In the genomic region with DNA sequence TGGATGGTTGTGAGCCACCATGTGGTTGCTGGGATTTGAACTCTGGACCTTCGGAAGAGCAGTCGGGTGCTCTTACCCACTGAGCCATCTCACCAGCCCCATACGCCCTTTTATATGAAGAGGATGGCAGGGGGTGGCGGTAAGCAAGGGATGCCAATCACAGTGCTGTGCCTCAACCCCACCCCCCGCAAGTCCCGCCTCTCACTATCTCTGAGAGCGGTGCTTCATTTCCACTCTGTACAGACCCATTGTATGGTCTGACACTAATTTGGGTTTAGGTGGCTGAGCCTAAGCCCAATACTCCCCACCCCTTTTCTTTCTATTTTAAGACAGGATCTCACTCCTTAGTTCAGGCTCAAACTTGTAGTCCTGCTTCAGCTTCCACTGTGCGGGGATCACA, we compare ENCODE assay signal across 22 mouse cellular contexts. TPM values are rescaled to one million over a fixed set of nuclear protein-coding genes. Genes with fewer than 3 reads are reported as not detected.
DNase-seq lines count a peak whose midpoint lies in the region; ATAC-seq and TF ChIP-seq lines count a peak whose summit lies in the region.
"Had no signal": no experiment of that assay in that cellular context is flagged by ENCODE, and none has a peak within 500 bp of the region (broad histone marks: within the 10 kb centered on the region; RNA-seq: fewer than 3 reads in every experiment).

No protein-coding gene starts in this region.

- H3K4me1 ChIP-seq in forebrain, embryonic 13.5 days = 0 out of 2 replicates have a peak, but pooled peaks cover 4% of the 10 kb centered on the region
- H3K4me1 ChIP-seq in forebrain, postnatal 0 days (ENCODE audit: insufficient read depth) = no peaks in the 10 kb centered on the region
- H3K4me1 ChIP-seq in heart, embryonic 16.5 days (ENCODE audit: control insufficient read depth, insufficient read depth, low read length) = peaks cover 4% of the 10 kb centered on the region; the same call in 1 of the 2 replicates
- H3K4me1 ChIP-seq in liver, embryonic 11.5 days (replicated peaks; ENCODE audit: control insufficient read depth, insufficient read depth, low read length) = no peaks in the 10 kb centered on the region
- no peaks in the 10 kb centered on the region for H3K4me1 ChIP-seq in liver, embryonic 12.5 days
- H3K4me1 ChIP-seq: embryonic facial prominence, embryonic 12.5 days had no signal

- no peak for TF ChIP-seq CTCF in forebrain, postnatal 0 days (IDR thresholded peaks at IDR 0.05; ENCODE audit: low read depth)

- no peaks in the 10 kb centered on the region for H3K36me3 ChIP-seq in forebrain, embryonic 13.5 days (ENCODE audit: poor library complexity, severe bottlenecking)
- H3K36me3 ChIP-seq in forebrain, postnatal 0 days (ENCODE audit: insufficient read depth) = no peaks in the 10 kb centered on the region
- H3K36me3 ChIP-seq in heart, embryonic 16.5 days (ENCODE audit: control insufficient read depth, insufficient read depth) = no peaks in the 10 kb centered on the region
- H3K36me3 ChIP-seq in liver, embryonic 11.5 days (ENCODE audit: control insufficient read depth, insufficient read depth, low read length) = no peaks in the 10 kb centered on the region
- no peaks in the 10 kb centered on the region for H3K36me3 ChIP-seq in liver, embryonic 12.5 days
- H3K36me3 ChIP-seq: embryonic facial prominence, embryonic 12.5 days had no signal

- no peak overlapping the region for H3K9ac ChIP-seq in forebrain, embryonic 13.5 days
- no peak overlapping the region for H3K9ac ChIP-seq in forebrain, postnatal 0 days
- H3K9ac ChIP-seq in heart, embryonic 16.5 days (ENCODE audit: low read length) = no peak overlapping the region
- no peak overlapping the region for H3K9ac ChIP-seq in liver, embryonic 11.5 days (ENCODE audit: low read depth, low read length)
- H3K9ac ChIP-seq in liver, embryonic 12.5 days = no peak overlapping the region
- H3K9ac ChIP-seq: embryonic facial prominence, embryonic 12.5 days; liver, embryonic 14.5 days had no signal

- no peak for ATAC-seq in forebrain, embryonic 13.5 days
- ATAC-seq in forebrain, postnatal 0 days = no peak; the same call in 1 of the 2 replicates
- ATAC-seq in heart, embryonic 16.5 days (replicated peaks; ENCODE audit: extremely low read depth, insufficient read depth, low FRiP score) = 0 out of 2 replicates have a peak, but pooled peaks have one; percentile 15
- no peak for ATAC-seq in liver, embryonic 11.5 days (replicated peaks; ENCODE audit: low FRiP score)
- no peak; the same call in 1 of the 2 replicates for ATAC-seq in liver, embryonic 12.5 days
- ATAC-seq: Patski had no signal

- no peaks in the 10 kb centered on the region; the same call in 1 of the 2 replicates for H3K9me3 ChIP-seq in forebrain, embryonic 13.5 days (replicated peaks)
- no peaks in the 10 kb centered on the region for H3K9me3 ChIP-seq in forebrain, postnatal 0 days (ENCODE audit: low read length)
- H3K9me3 ChIP-seq in heart, embryonic 16.5 days (replicated peaks; ENCODE audit: control insufficient read depth, low read length) = no peaks in the 10 kb centered on the region
- no peaks in the 10 kb centered on the region for H3K9me3 ChIP-seq in liver, embryonic 11.5 days (ENCODE audit: control insufficient read depth, low read length)
- H3K9me3 ChIP-seq in liver, embryonic 12.5 days (replicated peaks) = no peaks in the 10 kb centered on the region
- H3K9me3 ChIP-seq: embryonic facial prominence, embryonic 12.5 days had no signal

- H3K27ac ChIP-seq in forebrain, embryonic 13.5 days = no peak overlapping the region
- H3K27ac ChIP-seq in forebrain, postnatal 0 days (ENCODE audit: low read depth, low read length) = no peak overlapping the region
- H3K27ac ChIP-seq in heart, embryonic 16.5 days (ENCODE audit: low read length) = no peak overlapping the region
- no peak overlapping the region for H3K27ac ChIP-seq in liver, embryonic 11.5 days (ENCODE audit: low read depth, low read length)
- H3K27ac ChIP-seq in liver, embryonic 12.5 days = no peak overlapping the region
- H3K27ac ChIP-seq: embryonic facial prominence, embryonic 12.5 days; liver, embryonic 14.5 days had no signal

- peak overlapping the region; percentile 25; the same call in 1 of the 2 replicates for H3K4me2 ChIP-seq in forebrain, embryonic 13.5 days
- no peak overlapping the region for H3K4me2 ChIP-seq in forebrain, postnatal 0 days (ENCODE audit: low read depth)
- peak overlapping the region; percentile 42 for H3K4me2 ChIP-seq in heart, embryonic 16.5 days (ENCODE audit: low read depth, low read length)
- H3K4me2 ChIP-seq in liver, embryonic 11.5 days = peak overlapping the region; percentile 17; the same call in 1 of the 2 replicates
- H3K4me2 ChIP-seq in liver, embryonic 12.5 days = no peak overlapping the region
- H3K4me2 ChIP-seq: embryonic facial prominence, embryonic 12.5 days; midbrain, embryonic 11.5 days had no signal

- peaks cover 4% of the 10 kb centered on the region; the same call in 1 of the 2 replicates for H3K27me3 ChIP-seq in forebrain, embryonic 13.5 days
- H3K27me3 ChIP-seq in forebrain, postnatal 0 days (ENCODE audit: insufficient read depth, low read length) = no peaks in the 10 kb centered on the region
- peaks cover 9% of the 10 kb centered on the region for H3K27me3 ChIP-seq in heart, embryonic 16.5 days (ENCODE audit: control insufficient read depth, insufficient read depth, low read length)
- peaks cover 20% of the 10 kb centered on the region for H3K27me3 ChIP-seq in liver, embryonic 11.5 days (replicated peaks; ENCODE audit: control insufficient read depth, insufficient read depth, low read length)
- H3K27me3 ChIP-seq in liver, embryonic 12.5 days (replicated peaks) = peaks cover 78% of the 10 kb centered on the region

- no peak overlapping the region for H3K4me3 ChIP-seq in forebrain, embryonic 13.5 days
- no peak overlapping the region for H3K4me3 ChIP-seq in forebrain, postnatal 0 days (ENCODE audit: low read depth, low read length)
- no peak overlapping the region for H3K4me3 ChIP-seq in heart, embryonic 16.5 days (ENCODE audit: low read length)
- no peak overlapping the region for H3K4me3 ChIP-seq in liver, embryonic 11.5 days (ENCODE audit: low read depth, low read length)
- no peak overlapping the region for H3K4me3 ChIP-seq in liver, embryonic 12.5 days
- H3K4me3 ChIP-seq: embryonic facial prominence, embryonic 12.5 days had no signal

- WGBS in forebrain, embryonic 13.5 days = 43% methylated on average over 8 of the region's 8 CpGs
- WGBS in forebrain, postnatal 0 days = 46% methylated on average over 8 of the region's 8 CpGs
- 53% methylated on average over 8 of the region's 8 CpGs for WGBS in heart, embryonic 16.5 days
- 50% methylated on average over 8 of the region's 8 CpGs for WGBS in liver, embryonic 11.5 days
- 50% methylated on average over 8 of the region's 8 CpGs for WGBS in liver, embryonic 12.5 days (ENCODE audit: insufficient replicate concordance)

- intact Hi-C loops in heart, postnatal 14 days (cut with DNase I) = no loop called here

- no peak for DNase-seq in forebrain, postnatal 0 days
- no peak for DNase-seq in heart, postnatal 14 days
- DNase-seq in liver, embryonic 11.5 days (ENCODE audit: low spot score) = no peak
- DNase-seq in R1 (ENCODE audit: low read depth, low spot score) = peak; percentile 39
- no peak for DNase-seq in ovary, postnatal 10 days (ENCODE audit: low spot score)
- DNase-seq: adrenal gland, postnatal 25 days; cerebellum, adult 18-20 months; cerebellum, postnatal 36 days; gastrocnemius, postnatal 36 days; kidney, adult 8-10 months; right cerebral cortex, postnatal 25 days; thymus, postnatal 25 days had no signal

RNA-seq across cellular contexts. Expression of a gene that starts 0.5 kb away (rescaled TPM):
- polyA plus RNA-seq in forebrain, embryonic 13.5 days (2015; fragmentation: Nextera tagmentation; extraction: Ambion mirVana) = not detected in 2 replicates
- total RNA-seq in forebrain, postnatal 0 days (2014; rRNA removed) = not detected in 2 replicates
- not detected in 2 replicates for polyA plus RNA-seq in forebrain, postnatal 0 days (2015; fragmentation: Nextera tagmentation; extraction: Ambion mirVana)
- polyA plus RNA-seq in heart, embryonic 16.5 days (2015; fragmentation: Nextera tagmentation; extraction: Ambion mirVana) = 0.56 TPM in 1 of 2 replicates, not detected in the other
- total RNA-seq in heart, postnatal 14 days (2021) = not detected
- not detected in 2 replicates for polyA plus RNA-seq in liver, embryonic 11.5 days (2014; fragmentation: Nextera tagmentation; extraction: Ambion mirVana)
- polyA plus RNA-seq in liver, embryonic 12.5 days (2016; fragmentation: Nextera tagmentation; extraction: Ambion mirVana) = not detected in 2 replicates
- total RNA-seq: adrenal gland, postnatal 25 days; left cerebral cortex, postnatal 36 days had no signal
- polyA plus RNA-seq: embryonic facial prominence, embryonic 12.5 days; large intestine, adult 2 months; midbrain, embryonic 11.5 days had no signal

RNA-seq across cellular contexts. Expression of a gene that starts 3.3 kb away (rescaled TPM):
- 4.8 and 5.1 TPM in 2 replicates for polyA plus RNA-seq in forebrain, embryonic 13.5 days (2015; fragmentation: Nextera tagmentation; extraction: Ambion mirVana)
- 1.3 and 3.0 TPM in 2 replicates for total RNA-seq in forebrain, postnatal 0 days (2014; rRNA removed)
- polyA plus RNA-seq in forebrain, postnatal 0 days (2015; fragmentation: Nextera tagmentation; extraction: Ambion mirVana) = 2.3 and 3.1 TPM in 2 replicates
- polyA plus RNA-seq in heart, embryonic 16.5 days (2015; fragmentation: Nextera tagmentation; extraction: Ambion mirVana) = 18.1 TPM in 2 replicates
- total RNA-seq in heart, postnatal 14 days (2021) = 10 to 100 TPM in 1 of 2 experiments, 1 to 10 TPM in 1; 8.7 to 10.9 TPM
- polyA plus RNA-seq in liver, embryonic 11.5 days (2014; fragmentation: Nextera tagmentation; extraction: Ambion mirVana) = 2.3 and 2.5 TPM in 2 replicates
- polyA plus RNA-seq in liver, embryonic 12.5 days (2016; fragmentation: Nextera tagmentation; extraction: Ambion mirVana) = 1.1 TPM in 2 replicates

RNA-seq across cellular contexts. Expression of a gene that starts 27.6 kb away (rescaled TPM):
- 22.8 and 22.9 TPM in 2 replicates for polyA plus RNA-seq in forebrain, embryonic 13.5 days (2015; fragmentation: Nextera tagmentation; extraction: Ambion mirVana)
- 19.5 and 23.7 TPM in 2 replicates for total RNA-seq in forebrain, postnatal 0 days (2014; rRNA removed)
- polyA plus RNA-seq in forebrain, postnatal 0 days (2015; fragmentation: Nextera tagmentation; extraction: Ambion mirVana) = 33.5 and 39.4 TPM in 2 replicates
- 43.3 and 44.1 TPM in 2 replicates for polyA plus RNA-seq in heart, embryonic 16.5 days (2015; fragmentation: Nextera tagmentation; extraction: Ambion mirVana)
- 10 to 100 TPM; 37.5 to 42.2 TPM for total RNA-seq in heart, postnatal 14 days (2021)
- 32.8 and 35.1 TPM in 2 replicates for polyA plus RNA-seq in liver, embryonic 11.5 days (2014; fragmentation: Nextera tagmentation; extraction: Ambion mirVana)
- polyA plus RNA-seq in liver, embryonic 12.5 days (2016; fragmentation: Nextera tagmentation; extraction: Ambion mirVana) = 23.2 and 27.4 TPM in 2 replicates

RNA-seq across cellular contexts. Expression of a gene that starts 35.1 kb away (rescaled TPM):
- polyA plus RNA-seq in forebrain, embryonic 13.5 days (2015; fragmentation: Nextera tagmentation; extraction: Ambion mirVana) = 2.1 and 2.5 TPM in 2 replicates
- 2.5 and 4.9 TPM in 2 replicates for total RNA-seq in forebrain, postnatal 0 days (2014; rRNA removed)
- polyA plus RNA-seq in forebrain, postnatal 0 days (2015; fragmentation: Nextera tagmentation; extraction: Ambion mirVana) = 1.6 and 2.0 TPM in 2 replicates
- 3.5 and 4.3 TPM in 2 replicates for polyA plus RNA-seq in heart, embryonic 16.5 days (2015; fragmentation: Nextera tagmentation; extraction: Ambion mirVana)
- total RNA-seq in heart, postnatal 14 days (2021) = 10 to 100 TPM in 1 of 2 experiments, 1 to 10 TPM in 1; 8.7 to 16.4 TPM
- 5.1 and 5.5 TPM in 2 replicates for polyA plus RNA-seq in liver, embryonic 11.5 days (2014; fragmentation: Nextera tagmentation; extraction: Ambion mirVana)
- polyA plus RNA-seq in liver, embryonic 12.5 days (2016; fragmentation: Nextera tagmentation; extraction: Ambion mirVana) = 4.2 and 6.0 TPM in 2 replicates

RNA-seq across cellular contexts. Expression of a gene that starts 44.4 kb away (rescaled TPM):
- polyA plus RNA-seq in forebrain, embryonic 13.5 days (2015; fragmentation: Nextera tagmentation; extraction: Ambion mirVana) = 9.6 and 16.0 TPM in 2 replicates
- total RNA-seq in forebrain, postnatal 0 days (2014; rRNA removed) = 4.6 and 5.4 TPM in 2 replicates
- polyA plus RNA-seq in forebrain, postnatal 0 days (2015; fragmentation: Nextera tagmentation; extraction: Ambion mirVana) = 1.4 and 3.7 TPM in 2 replicates
- not detected in 2 replicates for polyA plus RNA-seq in heart, embryonic 16.5 days (2015; fragmentation: Nextera tagmentation; extraction: Ambion mirVana)
- total RNA-seq in heart, postnatal 14 days (2021) = not detected
- polyA plus RNA-seq in liver, embryonic 11.5 days (2014; fragmentation: Nextera tagmentation; extraction: Ambion mirVana) = 0.05 TPM in 1 of 2 replicates, not detected in the other
- not detected in 2 replicates for polyA plus RNA-seq in liver, embryonic 12.5 days (2016; fragmentation: Nextera tagmentation; extraction: Ambion mirVana)
- total RNA-seq: adrenal gland, postnatal 25 days; gastrocnemius, postnatal 36 days; layer of hippocampus, postnatal 25 days; left cerebral cortex, postnatal 36 days had no signal
- polyA plus RNA-seq: liver, embryonic 14.5 days had no signal

Comparison
In these comparisons a context has a peak if more than half of its experiments do, and no peak if none do; other contexts are left out.
1. H3K4me2 ChIP-seq: peak in forebrain, embryonic 13.5 days (single experiment), heart, embryonic 16.5 days (single experiment) and liver, embryonic 11.5 days (single experiment); none in forebrain, postnatal 0 days (single experiment) and liver, embryonic 12.5 days (single experiment).